Mouse (Mus musculus) lung, embryonic 16.5 days (tissue): ENCODE measurements around the gene Olfr1109. TPM values are rescaled to one million over a fixed set of nuclear protein-coding genes. Genes with fewer than 3 reads are reported as not detected.

Experiments
- ATAC-seq: fragments of 200-750 bp; cut with Nextera tagmentation; 2 replicates; pipeline ENCODE4 v1.8.0; 2017; ENCODE audit warnings: low read depth, mild to moderate bottlenecking, moderate library complexity
- H3K27ac ChIP-seq: fragments of 300-500 bp; sonication (generic); 2 replicates; pipeline ENCODE4 v1.5.1; 2014; ENCODE audit warnings: mild to moderate bottlenecking, control low read depth, low read length
- H3K27me3 ChIP-seq: fragments of 300-500 bp; sonication (generic); 2 replicates; pipeline ENCODE4 v1.6.1; 2014; ENCODE audit warnings: low read depth, low read length, mixed read lengths; ENCODE audit not compliant: control insufficient read depth, insufficient read depth
- H3K36me3 ChIP-seq: fragments of 300-500 bp; sonication (generic); 2 replicates; pipeline ENCODE4 v1.6.1; 2014; ENCODE audit warnings: low read length; ENCODE audit not compliant: control insufficient read depth, insufficient read depth
- H3K4me1 ChIP-seq: fragments of 300-500 bp; sonication (generic); replicated peaks from 2 replicates; pipeline ENCODE4 v1.6.1; 2014; ENCODE audit warnings: low read length, mixed read lengths; ENCODE audit not compliant: control insufficient read depth, insufficient read depth
- H3K4me2 ChIP-seq: fragments of 300-500 bp; sonication (generic); 2 replicates; pipeline ENCODE4 v1.6.1; 2014; ENCODE audit warnings: low read depth, low read length, control low read depth
- H3K4me3 ChIP-seq: fragments of 300-500 bp; sonication (generic); 2 replicates; pipeline ENCODE4 v1.5.1; 2014; ENCODE audit warnings: mild to moderate bottlenecking, low read length, control low read depth
- H3K9ac ChIP-seq: fragments of 300-500 bp; sonication (generic); 2 replicates; pipeline ENCODE4 v1.6.1; 2014; ENCODE audit warnings: low read length, control low read depth
- H3K9me3 ChIP-seq: fragments of 300-500 bp; sonication (generic); 2 replicates; pipeline ENCODE4 v1.6.1; 2016; ENCODE audit warnings: low read length; ENCODE audit not compliant: control insufficient read depth
- WGBS: fragments of 180-500 bp; shearing (Covaris S2); extraction: QIAGEN DNeasy Blood & Tissue Kit; methylation state at CpG from one replicate; pipeline ENCODE4 v1.1.7; 2014; 5-methylcytosine and 5-hydroxymethylcytosine counted together
- polyA plus RNA-seq: library from polyadenylated mRNA; unstranded; fragments of >200 nt; fragmentation: Nextera tagmentation; extraction: Ambion mirVana; gene quantifications from 2 replicates; pipeline ENCODE4 v1.2.1, GENCODE M21; 2015

The Olfr1109 gene
- polyA plus RNA-seq, result not detected in 2 replicates

DNA sequence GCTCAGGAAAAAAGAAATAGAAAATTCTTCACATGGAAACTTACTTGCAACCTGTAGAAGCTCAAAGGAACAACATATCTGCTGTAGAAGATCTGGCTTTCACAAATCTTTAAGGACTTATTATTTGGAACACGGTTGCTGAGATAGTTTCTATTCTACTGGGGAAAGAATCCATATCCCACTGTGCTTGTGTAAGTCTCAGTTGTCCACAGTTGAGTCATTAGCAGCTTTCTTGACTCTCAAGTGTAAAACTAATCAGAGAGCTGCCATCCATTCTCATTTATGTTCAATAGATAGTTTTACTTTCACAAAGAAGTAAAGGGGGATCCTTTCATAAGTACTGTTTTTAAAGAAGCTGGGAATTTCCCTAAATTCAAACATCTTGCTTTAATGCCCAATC is at the start of gene Olfr1109:
TSS of gene Olfr1109 (minus strand) at position 101 of the 400 bp plus-strand sequence.
- Histone ChIP-seq H3K4me2 (no peak within 1 kb of the TSS), H3K36me3 (no peaks in the 10 kb centered on the region), H3K27me3 (no peaks in the 10 kb centered on the region), H3K9me3 (no peaks in the 10 kb centered on the region), H3K27ac (no peak within 1 kb of the TSS), H3K9ac (no peak within 1 kb of the TSS), H3K4me3 (no peak within 1 kb of the TSS), H3K4me1 (no peaks in the 10 kb centered on the region)
- 79% methylated on average over 1 of the region's 1 CpGs for WGBS
- no peak for ATAC-seq

DNA sequence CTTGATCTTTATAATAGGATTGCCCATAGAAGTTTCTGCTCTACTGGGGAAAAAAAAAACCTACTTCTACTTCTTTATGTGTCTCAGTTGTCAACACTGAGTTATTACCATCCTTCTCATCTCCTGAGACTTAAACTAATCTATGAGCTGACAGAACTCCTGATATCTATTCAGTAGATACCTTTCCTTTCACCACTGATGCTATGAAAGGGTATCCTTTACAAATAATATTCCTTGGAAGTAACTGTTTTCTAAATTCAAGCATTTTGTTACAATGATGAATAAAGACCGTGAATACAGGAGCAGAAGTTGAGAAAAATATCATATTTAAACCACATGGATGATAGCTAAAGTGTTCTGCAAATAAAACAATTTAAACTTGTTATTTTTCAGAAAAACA is 44.4 kb upstream of the Olfr1109 start, which contains the start of gene Olfr1110:
TSS of gene Olfr1110 (minus strand) at position 101 of the 400 bp plus-strand sequence.
- Histone ChIP-seq H3K4me1 (no peaks in the 10 kb centered on the region), H3K27ac (no peak within 1 kb of the TSS), H3K4me3 (no peak within 1 kb of the TSS), H3K27me3 (no peaks in the 10 kb centered on the region), H3K9me3 (no peaks in the 10 kb centered on the region), H3K4me2 (no peak within 1 kb of the TSS), H3K36me3 (no peaks in the 10 kb centered on the region), H3K9ac (no peak within 1 kb of the TSS)
- 76% methylated on average over 1 of the region's 1 CpGs for WGBS
- no peak for ATAC-seq

DNA sequence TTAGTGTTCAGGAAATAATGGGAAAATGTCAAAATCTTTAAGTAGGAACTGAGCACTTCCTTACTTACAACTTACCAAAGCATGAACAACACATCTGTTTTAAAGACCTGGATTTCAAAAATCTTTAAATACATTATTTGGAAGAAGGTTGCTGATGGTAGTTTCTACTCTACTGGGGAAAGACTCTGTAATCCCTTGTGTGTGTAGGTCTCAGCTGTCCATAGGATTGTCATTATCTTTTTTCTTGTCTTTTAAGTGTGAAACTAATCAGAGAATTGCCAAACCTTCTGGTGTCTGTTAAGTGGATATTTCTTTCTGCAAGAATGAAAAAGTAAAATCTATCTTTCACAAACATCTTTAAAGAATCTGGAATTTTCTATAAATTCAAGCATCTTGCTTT is 18.7 kb upstream of the Olfr1109 start, which contains the start of gene Olfr259:
TSS of gene Olfr259 (minus strand) at position 101 of the 400 bp plus-strand sequence.
- H3K9ac ChIP-seq, result no peak within 1 kb of the TSS
- no peak for ATAC-seq
- H3K4me1 ChIP-seq, result no peaks in the 10 kb centered on the region
- H3K27me3 ChIP-seq, result no peaks in the 10 kb centered on the region
- H3K4me3 ChIP-seq, result no peak within 1 kb of the TSS
- no peaks in the 10 kb centered on the region for H3K36me3 ChIP-seq
- H3K9me3 ChIP-seq, result no peaks in the 10 kb centered on the region
- H3K27ac ChIP-seq, result no peak within 1 kb of the TSS
- H3K4me2 ChIP-seq, result no peak within 1 kb of the TSS

DNA sequence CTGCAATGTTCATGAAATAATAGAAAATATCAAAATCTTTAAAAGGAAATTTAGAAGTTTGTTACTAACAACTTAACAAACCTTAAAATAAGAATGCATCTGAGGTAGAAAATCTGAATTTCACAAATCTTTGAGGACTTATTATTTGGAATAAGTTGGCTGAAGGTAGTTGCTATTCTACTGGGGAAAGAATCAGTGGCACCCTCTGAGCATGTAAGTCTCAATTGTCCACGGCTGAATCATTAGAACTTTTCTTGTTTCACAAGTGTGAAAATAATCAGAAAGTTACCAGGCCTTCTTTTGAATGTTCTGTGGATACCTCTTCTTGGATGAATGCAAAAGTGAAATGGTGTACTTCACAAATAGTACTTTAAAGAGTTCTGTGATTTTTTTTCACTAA is 20.1 kb downstream of the Olfr1109 start, which contains the start of gene Olfr1107:
TSS of gene Olfr1107 (minus strand) at position 101 of the 400 bp plus-strand sequence.
- Histone ChIP-seq H3K9me3 (no peaks in the 10 kb centered on the region), H3K4me3 (no peak within 1 kb of the TSS), H3K27me3 (no peaks in the 10 kb centered on the region), H3K4me2 (no peak within 1 kb of the TSS), H3K27ac (no peak within 1 kb of the TSS), H3K9ac (no peak within 1 kb of the TSS), H3K36me3 (no peaks in the 10 kb centered on the region), H3K4me1 (no peaks in the 10 kb centered on the region)
- no peak for ATAC-seq
- WGBS, result 82% methylated on average over 1 of the region's 1 CpGs

DNA sequence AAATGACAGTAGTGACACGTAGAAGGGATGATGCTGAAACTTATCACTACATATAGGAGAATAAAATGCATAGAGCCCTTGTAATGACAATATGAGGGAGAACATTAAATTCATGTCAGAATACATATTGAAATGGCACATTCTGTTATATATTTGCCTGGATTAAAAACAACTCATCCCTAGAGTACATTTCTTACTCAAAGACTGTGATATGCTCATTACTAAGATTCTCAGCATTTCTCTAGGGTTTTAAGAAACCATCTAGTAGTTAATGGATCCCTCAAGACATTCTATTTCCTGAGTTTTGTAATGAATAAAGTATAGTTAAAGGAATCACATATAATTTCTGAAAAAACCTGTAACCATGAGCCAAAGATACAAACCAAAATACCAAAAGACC is 43.6 kb downstream of the Olfr1109 start, which contains the start of gene Olfr1106:
TSS of gene Olfr1106 (minus strand) at position 101 of the 400 bp plus-strand sequence.
- Histone ChIP-seq H3K9me3 (no peaks in the 10 kb centered on the region), H3K4me1 (no peaks in the 10 kb centered on the region), H3K27ac (no peak within 1 kb of the TSS), H3K4me2 (no peak within 1 kb of the TSS), H3K27me3 (no peaks in the 10 kb centered on the region), H3K36me3 (no peaks in the 10 kb centered on the region), H3K4me3 (no peak within 1 kb of the TSS), H3K9ac (no peak within 1 kb of the TSS)
- 56% methylated on average over 1 of the region's 1 CpGs for WGBS
- no peak for ATAC-seq

Other genes starting within 250 kb of the Olfr1109 start
- gene Olfr1095, start 244.3 kb downstream of the Olfr1109 start, polyA plus RNA-seq, result not detected in 2 replicates
- gene Gm13723, start 221.2 kb downstream of the Olfr1109 start, polyA plus RNA-seq, result not detected in 2 replicates
- not detected in 2 replicates for gene Olfr1097, start 203.8 kb downstream of the Olfr1109 start, polyA plus RNA-seq
- not detected in 2 replicates for gene Olfr1098, start 171.5 kb downstream of the Olfr1109 start, polyA plus RNA-seq
- gene Olfr1099, start 135.3 kb downstream of the Olfr1109 start, polyA plus RNA-seq, result not detected in 2 replicates
- gene Olfr1100, start 116.1 kb downstream of the Olfr1109 start, polyA plus RNA-seq, result not detected in 2 replicates
- gene Olfr1101, start 104.8 kb downstream of the Olfr1109 start, polyA plus RNA-seq, result not detected in 2 replicates
- not detected in 2 replicates for gene Olfr1102, start 97.6 kb downstream of the Olfr1109 start, polyA plus RNA-seq
- gene Olfr1104, start 68.9 kb downstream of the Olfr1109 start, polyA plus RNA-seq, result not detected in 2 replicates
- not detected in 2 replicates for gene Olfr1105, start 59.5 kb downstream of the Olfr1109 start, polyA plus RNA-seq
- not detected in 2 replicates for gene Olfr1106, start 43.7 kb downstream of the Olfr1109 start, polyA plus RNA-seq
- gene Olfr1107, start 20.2 kb downstream of the Olfr1109 start, polyA plus RNA-seq, result not detected in 2 replicates
- gene Olfr259, start 18.6 kb upstream of the Olfr1109 start, polyA plus RNA-seq, result not detected in 2 replicates
- gene Olfr1110, start 44.3 kb upstream of the Olfr1109 start, polyA plus RNA-seq, result not detected in 2 replicates
- gene Olfr1111, start 56.6 kb upstream of the Olfr1109 start, polyA plus RNA-seq, result not detected in 2 replicates
- gene Olfr1112, start 91.8 kb upstream of the Olfr1109 start, polyA plus RNA-seq, result not detected in 2 replicates
- not detected in 2 replicates for gene Olfr1113, start 113.0 kb upstream of the Olfr1109 start, polyA plus RNA-seq
- not detected in 2 replicates for gene Olfr1115, start 152.0 kb upstream of the Olfr1109 start, polyA plus RNA-seq
- gene Olfr1116, start 171.5 kb upstream of the Olfr1109 start, polyA plus RNA-seq, result not detected in 2 replicates
- not detected in 2 replicates for gene Olfr1118, start 211.6 kb upstream of the Olfr1109 start, polyA plus RNA-seq